Mouse (Mus musculus): ENCODE data around the gene Npy1r.

DNA sequence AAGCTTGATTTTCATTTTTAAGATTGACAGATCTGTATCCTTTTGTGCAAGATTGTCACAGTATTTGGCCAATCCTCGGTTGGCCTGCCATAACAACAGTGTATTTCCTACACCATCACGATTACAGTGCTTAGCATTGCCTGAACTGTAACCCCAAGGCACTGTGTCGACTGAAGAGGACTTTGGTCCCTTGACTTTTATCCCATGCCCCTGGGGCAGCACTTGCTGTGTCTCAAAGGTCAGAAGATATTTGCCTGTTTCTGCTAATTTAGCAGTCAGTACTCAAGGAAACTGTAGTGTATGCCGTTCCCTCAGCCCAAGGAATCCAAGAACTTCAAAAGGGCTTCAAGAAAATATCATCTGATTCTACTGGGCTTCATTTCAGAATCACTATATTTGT, 8.2 kb upstream of the Npy1r start:
- TF ChIP-seq POLR2A (IDR thresholded peaks at IDR 0.05; ENCODE audit: low read depth, low read length) (no peak), CTCF (IDR thresholded peaks at IDR 0.05; ENCODE audit: borderline replicate concordance, insufficient read depth, low read length) (no peak)
